Mouse (Mus musculus): ENCODE measurements around the gene Omp.

- TF ChIP-seq CTCF (IDR thresholded peaks at IDR 0.05; ENCODE audit: low read depth, low read length) (no peak), POLR2A (IDR thresholded peaks at IDR 0.05; ENCODE audit: borderline replicate concordance, low read depth, low read length) (no peak)
Measured at GRCm38 (mm10) chr7:98139216-98139615, 6.1 kb downstream of the Omp start.

All from bone marrow macrophage, adult 2 months (primary cell).